Mouse (Mus musculus) liver, postnatal 0 days (tissue): ENCODE measurements at regions not wholly inside any gene's neighbourhood (a gene's known extent, or its start where the extent isn't known, plus 50 kb on each side); places are given as distances from the start of the nearest gene placed in this dataset.

Source experiments
- CTCF ChIP-seq: sonication (generic); IDR thresholded peaks from 2 replicates; pipeline ENCODE4 v1.5.1; 2016; ENCODE audit warnings: antibody characterized with exemption, low read depth
- EP300 ChIP-seq: IDR thresholded peaks from 2 replicates; pipeline ENCODE4 v1.6.1; 2016; ENCODE audit warnings: antibody characterized with exemption, low read depth, mild to moderate bottlenecking

GRCm38 (mm10) chr19:21163978-21164377, 108.1 kb upstream of the Zfand5 start:
- TF ChIP-seq CTCF = no peak
- TF ChIP-seq EP300 = no peak
